Mouse (Mus musculus) intestine, embryonic 14.5 days (tissue): ENCODE measurements around the gene Taok3. TPM values are rescaled to one million over a fixed set of nuclear protein-coding genes. Genes with fewer than 3 reads are reported as not detected.

Source experiments
- ATAC-seq: fragments of 200-750 bp; cut with Nextera tagmentation; replicated peaks from 2 replicates; pipeline ENCODE4 v1.8.0; 2017; ENCODE audit warnings: low read depth, moderate number of reproducible peaks, moderate TSS enrichment, moderate library complexity; ENCODE audit not compliant: low FRiP score, low TSS enrichment
- DNase-seq: peaks from one replicate; pipeline ENCODE4 v3.0.0-alpha.2; 2018; ENCODE audit warnings: low spot score
- H3K27ac ChIP-seq: fragments of 300-500 bp; sonication (generic); 2 replicates; pipeline ENCODE4 v1.5.1; 2014; ENCODE audit warnings: low read depth, mild to moderate bottlenecking, control low read depth
- H3K27me3 ChIP-seq: fragments of 300-500 bp; sonication (generic); replicated peaks from 2 replicates; pipeline ENCODE4 v1.6.1; 2014; ENCODE audit warnings: low read length, control low read depth; ENCODE audit not compliant: control insufficient read depth, insufficient read depth
- H3K36me3 ChIP-seq: fragments of 300-500 bp; sonication (generic); 2 replicates; pipeline ENCODE4 v1.6.1; 2014; ENCODE audit warnings: low read length, control low read depth; ENCODE audit not compliant: control insufficient read depth, insufficient read depth
- H3K4me1 ChIP-seq: fragments of 300-500 bp; sonication (generic); replicated peaks from 2 replicates; pipeline ENCODE4 v1.6.1; 2014; ENCODE audit warnings: low read length, control low read depth, mixed read lengths; ENCODE audit not compliant: control insufficient read depth, insufficient read depth
- H3K4me2 ChIP-seq: fragments of 300-500 bp; sonication (generic); 2 replicates; pipeline ENCODE4 v1.6.1; 2014; ENCODE audit warnings: low read length
- H3K4me3 ChIP-seq: fragments of 300-500 bp; sonication (generic); 2 replicates; pipeline ENCODE4 v1.5.1; 2014; ENCODE audit warnings: low read depth, low read length, control low read depth, mixed read lengths
- H3K9ac ChIP-seq: fragments of 300-500 bp; sonication (generic); 2 replicates; pipeline ENCODE4 v1.6.1; 2014; ENCODE audit warnings: mild to moderate bottlenecking, low read length
- H3K9me3 ChIP-seq: fragments of 300-500 bp; sonication (generic); 2 replicates; pipeline ENCODE4 v1.6.1; 2016; ENCODE audit warnings: low read length, control low read depth; ENCODE audit not compliant: control insufficient read depth
- whole genome bisulfite sequencing: fragments of 180-500 bp; shearing (Covaris S2); extraction: QIAGEN DNeasy Blood & Tissue Kit; methylation state at CpG from one replicate; pipeline ENCODE4 v1.1.7; 2014; 5-methylcytosine and 5-hydroxymethylcytosine counted together
- polyA plus RNA-seq: library from polyadenylated mRNA; unstranded; fragments of >200 nt; fragmentation: Nextera tagmentation; extraction: Ambion mirVana; gene quantifications from 2 replicates; pipeline ENCODE4 v1.2.1, GENCODE M21; 2014

Taok3 gene
- polyA plus RNA-seq, 1 experiment from 2014 or later, result 37.7 TPM

DNA sequence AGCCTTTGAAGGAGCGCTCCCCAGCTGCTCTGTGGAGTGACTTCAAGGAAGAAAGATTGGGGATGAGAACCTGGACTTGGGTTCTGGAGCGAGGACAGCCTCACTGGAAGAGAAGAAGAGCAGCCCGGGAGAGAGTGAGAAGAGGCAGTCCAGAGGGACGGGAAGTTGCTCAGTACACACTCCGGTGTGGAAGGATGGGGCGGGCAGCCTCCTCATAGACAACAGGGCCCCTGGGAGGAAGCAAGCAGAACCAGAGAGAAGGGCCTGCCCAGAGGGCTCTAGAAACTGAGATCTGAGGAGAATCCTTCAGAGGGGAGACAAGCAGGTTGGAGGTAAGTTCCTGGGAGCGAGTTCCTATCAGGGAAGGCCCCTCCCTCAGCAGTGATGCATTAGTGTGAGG lies 20.4 kb downstream of the Taok3 start:
- Histone ChIP-seq H3K9ac (no peak overlapping the region), H3K4me2 (no peak overlapping the region), H3K36me3 (no peaks in the 10 kb centered on the region), H3K4me1 (peaks cover 19% of the 10 kb centered on the region), H3K27ac (no peak overlapping the region), H3K4me3 (no peak overlapping the region), H3K27me3 (no peaks in the 10 kb centered on the region), H3K9me3 (no peaks in the 10 kb centered on the region)
- WGBS, result 70% methylated on average over 7 of the region's 7 CpGs
- no peak for ATAC-seq
- no peak for DNase-seq

- Histone ChIP-seq H3K27me3 (no peaks in the 10 kb centered on the region), H3K9me3 (no peaks in the 10 kb centered on the region), H3K9ac (no peak overlapping the region), H3K36me3 (no peaks in the 10 kb centered on the region), H3K4me1 (peaks cover 4% of the 10 kb centered on the region; the same call in 1 of the 2 replicates), H3K27ac (no peak overlapping the region), H3K4me2 (no peak overlapping the region), H3K4me3 (no peak overlapping the region)
- DNase-seq (no peak), ATAC-seq (no peak)
- WGBS, result 55% methylated on average over 9 of the region's 9 CpGs
These were observed 23.8 kb downstream of the Taok3 start for GRCm38 (mm10) chr5:117143721-117144135.

GRCm38 (mm10) chr5:117146165-117146564 lies 26.2 kb downstream of the Taok3 start:
- ATAC-seq, result no peak
- Histone ChIP-seq H3K4me1 (peaks cover 4% of the 10 kb centered on the region; the same call in 1 of the 2 replicates), H3K36me3 (no peaks in the 10 kb centered on the region), H3K9me3 (no peaks in the 10 kb centered on the region), H3K27me3 (no peaks in the 10 kb centered on the region), H3K4me3 (no peak overlapping the region), H3K9ac (no peak overlapping the region), H3K4me2 (no peak overlapping the region), H3K27ac (no peak overlapping the region)
- DNase-seq, result no peak

DNA sequence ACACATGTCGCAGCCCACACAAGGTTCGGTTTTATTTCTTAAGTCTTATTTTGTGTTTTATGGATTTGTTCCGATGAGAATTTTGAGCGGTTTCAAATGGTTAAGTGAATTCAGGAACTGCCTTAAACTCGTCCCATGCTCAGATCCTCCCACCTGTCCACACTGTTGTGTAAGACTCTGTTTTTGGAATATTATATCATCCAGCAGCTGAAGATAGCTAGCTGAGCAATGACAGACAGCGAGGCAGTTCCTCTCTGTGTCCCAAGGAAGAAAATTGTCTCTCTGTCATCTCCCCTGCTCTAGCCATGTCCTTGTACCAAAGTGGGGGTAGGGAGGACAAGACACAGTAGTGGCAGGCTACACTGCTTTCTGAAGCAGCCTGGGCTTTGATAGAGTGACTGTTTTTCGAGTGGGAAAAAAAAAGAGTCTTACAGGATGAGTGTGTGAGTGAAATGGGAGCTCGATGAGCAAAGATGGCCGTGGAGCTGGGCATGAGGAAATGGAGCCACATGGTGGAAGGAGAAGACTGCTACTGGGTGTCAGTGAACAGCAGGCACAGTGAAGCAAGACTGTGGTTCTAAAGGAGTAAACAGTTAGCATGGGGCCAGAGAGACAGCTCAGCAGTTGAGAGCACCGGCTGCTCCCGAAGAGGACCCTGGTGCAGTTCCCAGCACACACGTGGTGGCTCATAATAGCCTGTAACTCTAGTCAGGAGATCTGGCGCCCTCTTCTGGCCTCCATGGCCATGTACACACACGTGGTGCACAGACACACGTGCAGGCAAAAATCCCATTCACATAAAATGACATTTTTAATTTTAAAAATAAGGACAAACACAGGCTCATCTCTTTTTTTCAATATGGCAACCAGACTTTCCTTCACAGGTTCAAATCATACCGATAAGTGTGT lies 27.5 kb downstream of the Taok3 start:
- no peaks in the 10 kb centered on the region for H3K9me3 ChIP-seq
- H3K27me3 ChIP-seq, result no peaks in the 10 kb centered on the region
- no peak overlapping the region for H3K4me2 ChIP-seq
- H3K36me3 ChIP-seq, result no peaks in the 10 kb centered on the region
- peaks cover 4% of the 10 kb centered on the region; the same call in 1 of the 2 replicates for H3K4me1 ChIP-seq
- DNase-seq (no peak), ATAC-seq (no peak)
- no peak overlapping the region for H3K27ac ChIP-seq
- 94% methylated on average over 16 of the region's 16 CpGs for WGBS
- no peak overlapping the region for H3K4me3 ChIP-seq
- H3K9ac ChIP-seq, result no peak overlapping the region

GRCm38 (mm10) chr5:117149054-117149942 lies 29.4 kb downstream of the Taok3 start:
- no peaks in the 10 kb centered on the region for H3K27me3 ChIP-seq
- H3K4me2 ChIP-seq, result no peak overlapping the region
- peaks cover 4% of the 10 kb centered on the region; the same call in 1 of the 2 replicates for H3K4me1 ChIP-seq
- no peak for ATAC-seq
- no peak for DNase-seq
- no peak overlapping the region for H3K27ac ChIP-seq
- WGBS, result 68% methylated on average over 16 of the region's 16 CpGs
- H3K9me3 ChIP-seq, result no peaks in the 10 kb centered on the region
- no peaks in the 10 kb centered on the region for H3K36me3 ChIP-seq
- no peak overlapping the region for H3K4me3 ChIP-seq
- H3K9ac ChIP-seq, result no peak overlapping the region

DNA sequence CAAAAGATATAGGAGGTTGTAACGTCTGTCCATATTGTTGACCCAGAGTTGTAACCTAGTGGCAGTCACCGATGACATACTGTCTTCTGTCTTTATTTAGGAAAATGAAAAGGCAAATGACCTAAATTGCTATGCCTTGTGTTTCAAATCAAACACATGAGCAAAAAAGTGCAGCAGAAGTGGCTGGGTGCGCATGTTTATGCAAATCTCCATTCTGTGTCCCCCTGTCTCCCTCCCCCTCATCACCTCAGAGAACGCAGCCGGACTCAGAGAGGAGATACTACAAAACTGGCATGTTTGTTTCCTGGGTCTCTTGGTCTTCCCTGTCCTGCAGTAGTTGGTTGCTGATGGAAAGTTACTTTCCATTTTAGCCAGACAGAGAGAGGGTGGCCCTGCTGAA lies 30.1 kb downstream of the Taok3 start:
- Histone ChIP-seq H3K27ac (no peak overlapping the region), H3K27me3 (no peaks in the 10 kb centered on the region), H3K36me3 (no peaks in the 10 kb centered on the region), H3K9me3 (no peaks in the 10 kb centered on the region), H3K4me3 (no peak overlapping the region), H3K9ac (no peak overlapping the region), H3K4me1 (peaks cover 4% of the 10 kb centered on the region; the same call in 1 of the 2 replicates), H3K4me2 (no peak overlapping the region)
- ATAC-seq (no peak), DNase-seq (no peak)
- 81% methylated on average over 5 of the region's 5 CpGs for WGBS

DNA sequence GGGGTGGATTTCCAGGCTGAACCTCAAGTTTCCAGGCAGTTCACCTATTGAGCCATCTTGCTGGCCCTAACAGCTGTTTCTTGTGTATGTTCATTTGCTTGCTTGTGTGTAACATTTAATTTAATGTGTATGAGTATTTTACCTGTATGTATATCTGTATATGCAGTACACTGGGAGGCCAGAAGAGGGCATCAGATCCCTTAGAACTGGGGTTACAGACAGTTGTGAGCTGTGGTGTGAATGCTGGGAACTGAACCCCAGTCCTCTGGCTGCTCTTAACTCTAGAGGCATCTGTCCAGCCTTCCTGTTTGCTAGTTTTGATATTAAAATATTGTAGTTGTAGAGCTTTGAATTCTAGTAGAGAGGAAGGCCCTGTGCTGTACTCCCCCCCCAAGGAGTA lies 33.0 kb downstream of the Taok3 start:
- no peak overlapping the region for H3K4me3 ChIP-seq

GRCm38 (mm10) chr5:117153527-117154091 lies 33.7 kb downstream of the Taok3 start:
- Histone ChIP-seq H3K27me3 (no peaks in the 10 kb centered on the region), H3K36me3 (no peaks in the 10 kb centered on the region), H3K4me3 (no peak overlapping the region), H3K4me1 (no peaks in the 10 kb centered on the region), H3K4me2 (no peak overlapping the region), H3K27ac (no peak overlapping the region), H3K9ac (no peak overlapping the region), H3K9me3 (no peaks in the 10 kb centered on the region)
- ATAC-seq (no peak), DNase-seq (no peak)
- WGBS, result 76% methylated on average over 15 of the region's 15 CpGs

More for the DNA sequence above, 33.0 kb downstream of the Taok3 start:
- no peak overlapping the region for H3K9ac ChIP-seq
- ATAC-seq (no peak), DNase-seq (no peak)
- H3K4me2 ChIP-seq, result no peak overlapping the region
- H3K4me1 ChIP-seq, result no peaks in the 10 kb centered on the region
- no peaks in the 10 kb centered on the region for H3K27me3 ChIP-seq
- H3K9me3 ChIP-seq, result no peaks in the 10 kb centered on the region
- H3K36me3 ChIP-seq, result no peaks in the 10 kb centered on the region
- no peak overlapping the region for H3K27ac ChIP-seq
